Mouse (Mus musculus) gastrocnemius, postnatal 25 days (tissue): ENCODE results near the gene Ccdc181. TPM values are rescaled to one million over a fixed set of nuclear protein-coding genes. Genes with fewer than 3 reads are reported as not detected.
"Not testable (repeated sequence)": the region's sequence is repeated elsewhere in the genome, so short reads cannot be mapped to it uniquely, and the experiment has no call there.

ENCODE experiments used
- DNase-seq: peaks from one replicate; pipeline ENCODE4 v3.0.0; 2022
- long read RNA-seq, 2 experiments: library from polyadenylated mRNA; stranded (forward); transcript quantifications; one replicate each; pipeline ENCODE4 v2.0.0; 2021
- total RNA-seq, 2 experiments: library from RNA; stranded (reverse); gene quantifications; 1 replicate in 1 of 2; 2 replicates in 1 of 2; pipeline ENCODE4 v1.2.3; 2021

Ccdc181 gene
- total RNA-seq: 1 to 10 TPM; 6.3 to 8.2 TPM
- long read RNA-seq, experiment 1, transcript Ccdc181-201 (6 exons, 1,909 nt): major isoform, 6 of 6 reads
- long read RNA-seq, experiment 1, partial matches to known transcripts: 0 of 6 reads
- long read RNA-seq, experiment 1, other reads (novel, unspliced or antisense): 0 of 6 reads
- long read RNA-seq, experiment 2, transcript Ccdc181-201 (6 exons, 1,909 nt): major isoform, 7 of 8 reads
- long read RNA-seq, experiment 2, partial matches to known transcripts: 0 of 8 reads
- long read RNA-seq, experiment 2, other reads (novel, unspliced or antisense): 1 of 8 reads

- DNase-seq: peak; percentile 91
Observed at GRCm38 (mm10) chr1:164275455-164275954, at the start of gene Ccdc181. Gene Ccdc181, plus strand, starts transcription at chr1:164275585.

GRCm38 (mm10) chr1:164231937-164232570, 43.3 kb upstream of the Ccdc181 start:
- DNase-seq: not testable (repeated sequence)

DNA sequence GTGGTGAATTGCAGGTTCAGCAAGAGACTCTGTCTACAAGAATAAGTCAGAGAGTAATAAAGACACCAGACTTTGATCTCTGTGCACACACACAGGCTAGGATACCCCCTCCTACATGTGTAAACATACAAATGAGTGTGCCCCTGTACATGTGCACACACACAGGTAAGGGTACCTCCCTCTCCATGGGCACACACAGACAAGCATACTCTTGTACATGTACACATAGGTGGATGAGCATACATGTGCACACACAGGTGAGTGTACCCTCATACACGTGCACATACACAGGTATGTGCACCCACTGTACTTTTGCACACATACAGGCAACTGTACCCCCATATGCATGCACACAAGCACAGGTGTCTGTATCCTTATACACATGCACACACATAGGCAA, 41.9 kb upstream of the Ccdc181 start:
- DNase-seq: no peak

- no peak for DNase-seq
Observed at GRCm38 (mm10) chr1:164235078-164235477, 40.3 kb upstream of the Ccdc181 start.

DNA sequence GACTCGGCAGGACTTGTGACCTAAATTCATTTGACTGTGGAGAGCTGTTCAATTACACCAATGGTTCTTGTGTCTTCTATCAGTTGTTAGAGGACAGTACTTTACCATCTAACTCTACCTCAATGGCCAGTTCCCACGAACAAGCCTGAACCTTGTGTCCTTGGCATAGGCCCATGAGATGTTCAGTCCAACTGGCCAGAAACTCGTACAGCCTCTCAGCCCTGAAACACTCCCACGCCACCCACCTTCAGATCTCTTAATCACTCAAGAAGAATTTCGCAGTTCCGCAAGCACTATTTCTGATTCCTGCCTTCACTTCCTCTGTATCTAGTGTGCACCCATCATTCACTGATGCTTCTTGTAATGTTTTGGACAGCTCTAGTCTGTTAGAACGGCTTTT, 39.3 kb upstream of the Ccdc181 start:
- DNase-seq: peak; percentile 58

DNA sequence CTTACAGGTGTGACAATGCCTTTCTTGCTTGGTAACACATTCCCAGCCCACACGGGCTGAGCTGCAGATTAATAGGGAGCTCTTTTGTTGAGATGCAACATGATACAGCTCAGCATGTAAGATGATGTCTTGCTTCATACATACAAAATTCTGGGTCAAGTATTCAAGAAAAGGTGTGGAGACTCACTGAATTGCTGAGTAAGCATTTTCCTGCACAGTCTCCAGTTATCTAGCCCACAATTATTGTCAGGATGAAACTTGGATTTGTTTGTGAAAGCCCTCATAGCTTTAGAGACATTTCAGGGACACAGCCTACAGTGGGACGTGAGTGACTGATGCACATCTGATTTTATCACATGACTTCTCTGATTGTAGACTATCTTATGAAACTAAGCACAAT, 33.9 kb upstream of the Ccdc181 start:
- DNase-seq: no peak

GRCm38 (mm10) chr1:164242809-164243208, 32.6 kb upstream of the Ccdc181 start:
- DNase-seq: no peak

- no peak for DNase-seq
Observed at GRCm38 (mm10) chr1:164247442-164247841, 27.9 kb upstream of the Ccdc181 start.

DNA sequence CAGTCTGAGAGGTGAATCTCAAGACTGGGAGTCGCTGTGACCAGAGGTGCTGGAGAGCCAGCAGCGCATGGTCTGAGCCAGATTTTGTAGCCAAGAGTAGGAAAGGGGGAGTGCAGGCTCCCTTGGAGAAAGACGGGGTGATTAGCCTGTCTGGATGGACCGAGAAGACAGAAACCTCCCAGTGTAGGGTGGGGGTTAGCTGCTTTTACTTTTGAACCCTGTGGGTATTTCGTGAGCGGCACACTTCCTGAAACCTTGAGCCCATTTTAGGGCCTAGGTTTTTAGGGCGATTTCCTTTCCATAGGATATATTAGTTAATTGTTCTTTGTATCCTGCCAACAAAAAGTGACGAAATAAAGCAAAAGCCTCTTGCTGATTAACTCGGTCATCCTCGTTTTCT, 27.4 kb upstream of the Ccdc181 start:
- DNase-seq: peak; percentile 20

DNA sequence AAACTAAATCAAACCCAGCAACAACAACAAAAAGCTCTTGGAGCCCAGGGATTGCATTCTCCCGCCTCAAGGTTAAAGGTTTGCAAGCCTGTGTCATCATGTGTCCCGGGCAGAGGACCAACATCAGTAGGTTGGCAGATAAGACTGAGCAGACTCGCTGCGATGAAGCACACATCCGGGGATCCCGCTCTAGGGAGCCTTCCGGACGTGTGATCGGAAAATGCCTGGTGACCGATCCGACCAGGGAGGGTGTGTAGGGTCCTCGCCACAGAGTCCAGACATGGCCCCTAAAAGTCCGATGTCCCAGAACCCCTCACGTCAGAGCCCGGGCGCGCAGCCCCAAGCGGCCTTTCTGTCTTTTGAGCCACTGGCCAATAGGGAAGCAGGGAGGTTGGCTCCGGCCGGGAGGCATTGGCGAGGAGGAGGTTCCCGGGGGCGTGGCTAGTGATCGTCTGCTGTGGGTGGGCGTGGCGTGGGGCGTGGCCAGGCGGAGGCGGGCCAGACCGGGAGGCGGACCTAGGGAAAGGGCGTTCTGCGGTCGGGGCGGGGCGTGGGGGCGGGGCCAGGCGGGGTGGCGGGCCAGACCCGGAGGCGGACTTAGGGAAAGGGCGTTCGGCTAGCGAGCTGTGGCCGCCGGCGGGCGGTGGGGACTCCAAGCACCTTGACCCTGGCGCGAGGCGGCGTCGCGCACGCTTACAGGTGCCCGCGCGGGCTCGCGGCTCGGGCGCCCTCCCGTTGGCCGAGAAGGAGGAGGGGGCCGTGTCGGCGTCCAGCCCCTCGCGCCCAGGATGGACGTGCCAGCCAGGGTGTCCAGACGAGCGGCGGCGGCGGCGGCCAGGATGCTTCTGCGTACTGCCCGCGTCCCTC, 26.7 kb upstream of the Ccdc181 start, which contains the start of gene Slc19a2:
Gene Slc19a2, plus strand, starts transcription at position 582 of the 867 bp plus-strand sequence.
- DNase-seq: peak; percentile 97

GRCm38 (mm10) chr1:164249332-164249711, 26.1 kb upstream of the Ccdc181 start:
- no peak for DNase-seq

DNA sequence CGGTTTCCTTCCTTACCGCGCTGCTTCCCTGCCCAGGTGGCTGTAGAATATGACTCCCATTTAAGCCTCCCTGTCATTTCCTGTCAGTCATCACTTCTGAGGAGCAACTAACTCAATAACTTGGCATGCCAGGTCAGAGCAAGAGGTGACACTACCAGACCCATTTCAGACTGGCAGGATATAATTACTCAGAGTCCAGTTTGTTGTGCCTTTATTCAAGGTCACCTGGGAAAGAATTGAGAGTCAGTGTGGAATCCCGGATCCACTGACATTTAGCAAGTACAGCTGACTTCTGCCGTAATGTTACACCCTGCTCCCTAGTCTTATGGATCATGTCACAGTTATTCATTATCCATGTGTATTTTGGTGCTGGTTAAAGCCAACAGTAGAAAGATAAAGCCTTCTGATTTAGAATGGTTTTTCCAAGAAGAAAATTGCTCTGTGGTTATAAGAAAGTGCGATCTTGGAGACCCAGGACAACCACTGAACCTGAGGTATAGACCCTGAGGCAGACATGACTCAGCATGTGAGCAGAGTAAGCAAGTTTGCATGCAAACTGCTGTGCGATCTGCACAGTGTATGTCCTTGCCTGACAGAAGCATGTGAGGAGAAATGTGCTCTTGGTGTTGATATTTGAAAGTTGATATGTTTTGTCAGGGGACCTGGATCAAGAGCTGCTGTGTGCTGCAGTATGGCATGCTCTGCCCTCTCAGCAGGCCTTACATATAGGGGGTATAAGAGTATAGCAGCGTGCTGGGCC, 24.8 kb upstream of the Ccdc181 start:
- DNase-seq: no peak

- no peak for DNase-seq
Observed at GRCm38 (mm10) chr1:164251438-164251837, 23.9 kb upstream of the Ccdc181 start.

GRCm38 (mm10) chr1:164252551-164252950, 22.8 kb upstream of the Ccdc181 start:
- no peak for DNase-seq

GRCm38 (mm10) chr1:164254836-164255235, 20.5 kb upstream of the Ccdc181 start:
- no peak for DNase-seq

GRCm38 (mm10) chr1:164260171-164261028, 15.0 kb upstream of the Ccdc181 start:
- DNase-seq: no peak

DNA sequence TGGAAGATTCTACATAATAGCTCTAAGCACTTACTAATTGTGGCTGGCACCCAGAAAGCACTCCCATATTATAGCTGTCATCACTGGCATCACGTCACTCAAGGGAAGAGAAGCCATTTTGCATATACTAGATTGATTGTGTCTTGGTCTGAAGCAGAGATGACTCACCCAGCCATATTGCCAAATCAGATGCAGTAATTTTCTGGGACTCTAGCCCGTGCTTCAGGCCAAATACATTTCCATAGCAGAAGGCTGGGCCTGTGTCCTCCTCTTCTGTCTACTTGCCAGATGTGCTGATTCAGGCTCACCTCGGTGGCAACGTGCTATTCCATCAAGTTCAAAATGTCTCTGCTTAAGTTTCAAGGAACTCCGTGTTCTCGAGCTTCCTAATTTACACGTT, 13.8 kb upstream of the Ccdc181 start:
- peak; percentile 27 for DNase-seq

GRCm38 (mm10) chr1:164270941-164271340, 4.4 kb upstream of the Ccdc181 start:
- DNase-seq: no peak

DNA sequence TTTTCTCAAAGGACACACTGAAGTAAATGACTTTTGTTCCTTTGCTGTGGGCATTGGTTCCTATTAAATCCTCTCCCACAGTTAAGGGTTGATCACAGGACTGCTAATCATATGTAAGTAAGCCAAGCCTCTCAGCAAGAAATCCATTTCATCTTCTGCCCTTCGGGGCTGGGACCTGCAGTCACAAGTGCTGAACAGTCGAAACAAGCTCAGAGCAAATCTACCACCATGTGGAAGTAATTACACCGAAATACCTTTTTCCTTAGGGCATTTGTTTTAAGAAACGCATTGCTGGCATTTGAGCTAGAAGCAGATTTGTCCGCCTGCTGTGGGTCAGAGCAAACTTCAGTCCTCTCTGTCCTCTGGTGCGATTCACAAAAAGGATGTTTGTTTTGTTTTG, 1.7 kb upstream of the Ccdc181 start:
- DNase-seq: no peak

- no peak for DNase-seq
Observed at GRCm38 (mm10) chr1:164276552-164276951, 1.2 kb downstream of the Ccdc181 start.

- no peak for DNase-seq
Observed at GRCm38 (mm10) chr1:164279332-164279731, 3.9 kb downstream of the Ccdc181 start.
